Mouse (Mus musculus): ENCODE data around the gene Ipo4.

Ipo4 gene

GRCm38 (mm10) chr14:55629312-55629711, 6.4 kb downstream of the Ipo4 start:
- DNase-seq: peak; percentile 46 to 72

GRCm38 (mm10) chr14:55628077-55628827, 7.5 kb downstream of the Ipo4 start:
- no peak for DNase-seq

- DNase-seq: peak in 1 of 2 experiments; percentile 15
Measured at GRCm38 (mm10) chr14:55618486-55619195, 17.1 kb downstream of the Ipo4 start.

- DNase-seq: peak; percentile 53 to 67
Measured at GRCm38 (mm10) chr14:55617822-55618221, 17.9 kb downstream of the Ipo4 start, which contains the start of gene Rec8. Gene Rec8, plus strand, starts transcription at chr14:55618037.

GRCm38 (mm10) chr14:55616844-55617243, 18.9 kb downstream of the Ipo4 start:
- no peak for DNase-seq

DNA sequence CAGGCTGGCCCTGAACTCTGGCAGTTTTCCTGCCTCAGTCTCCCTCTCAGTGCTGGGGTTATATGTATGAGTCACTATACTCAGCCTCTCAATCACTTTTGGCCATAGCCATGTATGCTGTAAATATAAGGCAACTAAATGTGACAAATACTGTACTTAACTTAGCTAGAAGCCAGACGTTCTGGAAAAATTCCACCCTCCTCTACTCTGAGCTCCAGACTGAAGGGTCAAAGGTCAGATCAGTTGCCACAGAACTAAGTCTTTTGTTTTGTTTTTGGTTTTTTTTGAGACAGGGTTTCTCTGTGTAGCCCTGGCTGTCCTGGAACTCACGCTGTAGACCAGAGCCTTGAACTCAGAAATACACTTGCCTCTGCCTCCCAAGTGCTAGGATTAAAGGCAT, 19.9 kb downstream of the Ipo4 start:
- DNase-seq: no peak

DNA sequence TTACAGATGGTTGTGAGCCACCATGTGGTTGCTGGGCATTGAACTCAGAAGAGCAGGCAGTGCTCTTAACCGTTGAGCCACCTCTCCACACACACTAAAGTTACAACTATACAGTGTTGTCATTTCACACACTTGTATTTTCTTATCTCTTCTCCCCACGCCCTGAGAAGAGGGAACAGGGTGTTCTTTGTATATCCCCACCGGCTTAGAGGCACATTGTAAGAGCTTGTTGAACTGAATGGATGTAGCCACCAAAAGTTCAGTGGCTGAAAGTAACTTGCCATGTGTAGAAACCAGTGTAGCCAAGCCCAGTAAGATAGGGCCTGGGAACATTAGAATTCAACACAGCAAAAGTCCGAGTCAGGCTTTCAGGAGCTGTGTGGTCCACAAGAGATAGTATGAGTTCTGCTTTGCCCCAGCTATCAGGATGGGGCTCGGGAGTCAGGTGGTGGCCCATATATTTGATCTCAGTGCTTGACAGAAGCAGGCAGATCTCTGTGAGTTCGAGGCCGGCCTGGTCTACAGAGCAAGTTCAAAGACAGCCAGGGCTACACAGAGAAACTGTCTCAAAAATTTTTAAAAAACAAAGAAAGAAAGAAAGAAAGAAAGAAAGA, 21.1 kb downstream of the Ipo4 start:
- DNase-seq: no peak

- no peak for DNase-seq
Measured at GRCm38 (mm10) chr14:55613346-55613745, 22.4 kb downstream of the Ipo4 start.

DNA sequence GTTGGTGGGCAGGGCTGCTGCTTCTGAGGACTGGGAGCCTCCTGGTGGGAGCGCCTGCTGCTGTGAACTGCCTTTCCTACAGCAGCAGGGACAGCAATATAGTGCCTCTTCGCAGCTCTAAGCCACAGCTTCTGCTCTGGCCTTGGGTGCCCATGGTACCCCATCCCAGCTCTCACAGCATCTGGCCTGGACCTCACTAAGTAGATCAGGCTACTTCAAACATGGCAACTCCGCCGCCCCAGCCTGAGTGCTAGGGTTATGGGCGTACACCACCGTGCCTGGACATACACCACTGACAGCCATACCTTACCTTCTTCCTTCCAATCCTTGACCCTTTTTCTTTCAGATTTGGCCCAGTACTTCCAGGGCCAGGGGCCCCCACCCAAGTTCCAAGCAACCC, 27.4 kb downstream of the Ipo4 start:
- no peak for DNase-seq

DNA sequence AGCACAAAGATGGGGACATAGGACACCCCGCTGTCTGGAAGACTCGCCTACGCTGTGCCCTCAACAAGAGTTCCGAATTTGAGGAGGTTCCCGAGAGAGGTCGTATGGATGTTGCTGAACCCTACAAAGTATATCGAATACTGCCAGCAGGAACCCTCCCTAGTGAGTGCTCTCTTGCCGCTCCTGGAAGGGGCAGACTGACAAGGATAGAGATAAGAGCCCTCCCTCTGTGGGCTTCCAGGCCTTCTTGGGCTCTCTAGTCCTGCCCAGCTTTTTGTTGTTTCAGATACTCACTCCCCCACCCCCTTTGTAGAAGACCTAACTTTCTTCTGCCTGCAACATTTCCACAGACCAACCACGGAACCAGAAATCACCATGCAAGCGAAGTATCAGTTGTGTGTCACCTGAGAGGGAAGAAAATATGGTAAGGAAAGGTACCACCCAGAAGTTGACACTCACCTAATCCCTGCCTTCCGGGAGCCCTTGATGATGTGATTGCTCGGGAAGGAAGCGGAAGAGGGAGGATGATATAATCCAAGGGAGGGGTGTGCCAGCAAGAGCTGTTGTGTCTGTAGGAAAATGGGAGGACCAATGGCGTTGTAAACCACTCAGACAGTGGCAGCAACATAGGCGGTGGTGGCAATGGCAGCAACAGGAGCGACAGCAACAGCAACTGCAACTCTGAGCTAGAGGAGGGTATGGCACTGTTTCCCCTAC, 29.9 kb downstream of the Ipo4 start:
- no peak for DNase-seq

DNA sequence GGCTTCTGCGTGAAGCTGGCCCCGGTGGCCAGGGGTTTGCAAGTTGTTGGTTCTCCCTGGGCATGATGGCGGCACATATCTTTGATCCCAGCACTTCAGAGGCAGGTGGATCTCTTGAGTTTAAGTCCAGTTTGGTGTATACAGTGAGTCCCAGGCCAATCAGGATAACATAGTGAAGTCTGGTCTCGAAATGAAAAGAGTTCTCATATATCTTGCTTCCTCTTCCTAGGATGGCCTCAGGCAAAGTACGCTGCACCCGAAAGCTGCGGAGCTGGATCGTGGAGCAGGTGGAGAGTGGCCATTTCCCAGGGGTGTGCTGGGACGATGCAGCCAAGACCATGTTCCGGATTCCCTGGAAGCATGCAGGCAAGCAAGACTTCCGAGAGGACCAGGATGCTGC, 30.9 kb downstream of the Ipo4 start:
- DNase-seq: no peak

- peak; percentile 94 to 96 for DNase-seq
Measured at GRCm38 (mm10) chr14:55603633-55604576, 31.9 kb downstream of the Ipo4 start.

- no peak for DNase-seq
Measured at GRCm38 (mm10) chr14:55603271-55603632, 32.5 kb downstream of the Ipo4 start, which contains the start of gene Irf9. Gene Irf9, plus strand, starts transcription at chr14:55603571.

DNA sequence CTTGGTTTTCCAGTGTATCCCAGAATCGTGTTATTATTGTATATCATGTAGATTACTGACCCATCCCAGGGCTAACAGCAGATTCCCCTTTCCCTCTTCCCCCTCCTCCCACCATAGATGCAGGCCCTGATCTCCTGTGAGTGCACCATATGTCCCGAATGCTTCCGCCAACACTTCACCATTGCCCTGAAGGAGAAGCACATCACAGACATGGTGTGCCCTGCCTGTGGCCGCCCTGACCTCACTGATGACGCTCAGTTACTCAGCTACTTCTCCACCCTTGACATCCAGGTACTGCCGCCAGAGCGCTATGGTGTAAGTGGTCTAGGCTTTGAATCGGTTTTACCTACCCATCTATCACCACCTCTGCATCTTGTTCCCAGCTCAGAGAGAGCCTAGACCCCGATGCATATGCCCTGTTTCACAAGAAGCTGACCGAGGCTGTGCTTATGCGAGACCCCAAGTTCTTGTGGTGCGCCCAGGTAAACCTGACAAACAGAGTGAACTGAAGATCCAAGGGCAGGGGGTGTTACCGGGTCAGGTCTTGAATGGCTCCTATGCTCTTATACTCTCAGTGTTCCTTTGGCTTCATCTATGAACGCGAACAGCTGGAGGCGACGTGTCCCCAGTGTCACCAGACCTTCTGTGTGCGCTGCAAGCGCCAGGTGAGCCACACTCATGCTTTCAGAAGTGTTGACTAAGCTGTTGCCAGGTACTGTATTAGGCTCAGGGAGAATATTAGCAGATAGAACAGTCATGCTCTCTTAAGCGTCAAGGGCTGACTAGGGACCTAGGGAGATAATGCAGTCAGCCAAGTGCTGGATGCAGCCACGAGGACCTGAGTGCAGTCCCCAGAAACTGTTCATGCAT, 37.0 kb downstream of the Ipo4 start:
- DNase-seq: no peak

DNA sequence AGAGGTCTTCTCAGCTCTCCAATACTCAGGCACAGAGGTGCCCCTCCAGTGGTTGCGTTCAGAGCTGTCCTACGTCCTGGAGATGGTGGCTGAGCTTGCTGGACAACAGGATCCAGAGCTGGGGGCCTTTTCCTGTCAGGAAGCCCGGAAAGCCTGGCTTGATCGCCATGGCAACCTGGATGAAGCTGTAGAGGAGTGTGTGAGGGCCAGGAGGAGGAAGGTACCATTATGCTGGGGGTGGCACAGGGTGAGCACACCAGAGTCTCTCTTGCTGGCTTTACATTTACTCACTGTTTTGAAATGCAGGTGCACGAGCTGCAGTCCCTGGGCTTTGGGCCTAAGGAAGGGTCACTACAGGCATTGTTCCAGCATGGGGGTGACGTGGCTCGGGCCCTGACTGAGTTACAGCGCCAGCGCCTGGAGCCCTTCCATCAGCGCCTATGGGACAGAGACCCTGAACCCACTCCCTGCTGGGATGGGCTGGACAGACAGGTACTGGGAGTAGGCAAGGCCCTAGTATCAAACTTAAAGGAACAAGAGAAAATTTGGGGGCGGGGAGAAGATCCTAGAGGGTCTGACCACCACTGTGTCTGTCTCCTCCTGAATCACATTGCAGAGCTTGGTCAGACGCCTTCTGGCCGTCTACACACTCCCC, 39.6 kb downstream of the Ipo4 start:
- DNase-seq: no peak

- no peak for DNase-seq
Measured at GRCm38 (mm10) chr14:55592226-55592625, 43.5 kb downstream of the Ipo4 start.

- peak; percentile 95 to 97 for DNase-seq
Measured at GRCm38 (mm10) chr14:55591331-55591891, 44.3 kb downstream of the Ipo4 start, which contains the start of gene Rnf31. Gene Rnf31, plus strand, starts transcription at chr14:55591708.

DNA sequence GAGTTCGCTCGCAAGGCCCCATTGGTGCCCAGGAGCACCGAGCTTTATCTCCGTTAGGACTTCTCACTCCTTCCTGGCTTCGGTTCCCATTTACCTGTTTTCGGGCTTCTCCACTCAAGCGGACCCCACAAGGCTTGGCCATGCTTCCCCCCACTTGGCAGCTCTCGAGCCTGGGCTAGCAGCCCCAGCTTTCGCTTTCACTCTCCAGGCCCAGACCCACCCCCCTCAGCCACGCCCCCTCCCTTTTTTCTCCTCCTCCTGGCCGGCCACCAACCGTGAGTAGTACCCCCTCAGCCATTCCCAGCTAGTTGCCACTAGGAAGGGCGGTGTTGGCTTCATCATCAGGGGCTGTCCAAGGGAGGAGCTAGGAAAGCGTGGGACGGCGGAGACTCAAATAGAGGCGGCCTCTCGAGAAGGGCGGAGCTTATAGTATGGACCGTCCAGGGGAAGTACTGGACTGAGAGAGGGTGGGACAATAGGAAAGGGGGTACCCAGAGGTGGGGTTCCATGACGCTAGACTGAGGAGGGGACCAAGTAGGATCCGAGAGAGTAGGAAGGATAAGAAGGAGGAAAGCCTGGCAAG, 44.9 kb downstream of the Ipo4 start, which contains the start of gene Psme2:
Gene Psme2 (minus strand): TSS at position 366 of the 583 bp plus-strand sequence.
- DNase-seq: peak; percentile 95 to 97

- no peak for DNase-seq
Measured at GRCm38 (mm10) chr14:55589771-55590448, 45.8 kb downstream of the Ipo4 start.
